Mouse (Mus musculus) urinary bladder, postnatal 10 days (tissue): ENCODE results near the gene Serpinb9f.
"Not testable (repeated sequence)": the region's sequence is repeated elsewhere in the genome, so short reads cannot be mapped to it uniquely, and the experiment has no call there.

ENCODE experiments used
- DNase-seq: peaks from one replicate; pipeline ENCODE4 v3.0.0; 2022; ENCODE audit warnings: low spot score

Serpinb9f gene

GRCm38 (mm10) chr13:33323777-33324176 lies at the start of gene Serpinb9f:
TSS of gene Serpinb9f (plus strand) at chr13:33324077.
- DNase-seq, result not testable (repeated sequence)

- not testable (repeated sequence) for DNase-seq
Measured at GRCm38 (mm10) chr13:33308631-33309030, 15.2 kb upstream of the Serpinb9f start.

- DNase-seq, result not testable (repeated sequence)
Measured at GRCm38 (mm10) chr13:33356666-33357065, 32.8 kb downstream of the Serpinb9f start.
